35 mouse cellular contexts compared by ENCODE assay signal in the genomic region with DNA sequence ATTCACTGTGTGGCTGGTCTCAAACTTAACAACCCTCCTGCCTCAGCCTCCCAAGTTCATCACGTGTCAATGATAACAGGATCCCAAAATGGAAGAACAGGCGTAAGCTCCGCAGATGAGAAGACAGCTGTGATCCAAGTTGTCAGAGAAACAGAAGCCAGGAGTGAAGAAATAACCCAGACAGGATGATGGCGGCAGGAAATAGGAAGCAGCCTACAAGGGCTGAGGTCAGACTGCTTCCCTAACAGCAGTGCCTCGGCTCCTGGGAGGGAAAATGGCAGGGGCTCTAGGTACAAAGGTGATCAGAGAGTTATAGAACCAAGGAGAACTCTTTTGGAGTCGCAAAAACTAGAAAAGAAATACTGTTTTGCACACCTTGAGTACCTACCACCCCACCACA. TPM values are rescaled to one million over a fixed set of nuclear protein-coding genes. Genes with fewer than 3 reads are reported as not detected.
"Had no signal": no experiment of that assay in that cellular context is flagged by ENCODE, and none has a peak within 500 bp of the region (broad histone marks: within the 10 kb centered on the region; RNA-seq: fewer than 3 reads in every experiment).

No protein-coding gene starts in this region.

- DNase-seq: left cerebral cortex, postnatal 4 days; liver; liver, embryonic 13.5 days; liver, postnatal 0 days; lung, adult 18-20 months; lung, adult 2 months; lung, embryonic 14.5 days; lung, postnatal 10 days; lung, postnatal 14 days; lung, postnatal 36 days; lung, postnatal 4 days; midbrain, embryonic 14.5 days had no signal

- H3K9me3 ChIP-seq: limb, embryonic 10.5 days; limb, embryonic 13.5 days; limb, embryonic 15.5 days; liver, embryonic 12.5 days; liver, embryonic 13.5 days; liver, embryonic 15.5 days; lung, embryonic 15.5 days; megakaryocyte, embryonic 14.5 days; midbrain, embryonic 12.5 days; midbrain, embryonic 13.5 days; midbrain, embryonic 15.5 days; neural tube, embryonic 12.5 days had no signal

- H3K4me1 ChIP-seq: limb, embryonic 10.5 days; limb, embryonic 12.5 days; limb, embryonic 13.5 days; limb, embryonic 15.5 days; liver, embryonic 12.5 days; liver, embryonic 13.5 days; liver, embryonic 15.5 days; lung, embryonic 15.5 days; megakaryocyte, embryonic 14.5 days; midbrain, embryonic 12.5 days; midbrain, embryonic 13.5 days; midbrain, embryonic 15.5 days; neural tube, embryonic 12.5 days had no signal

- H3K4me3 ChIP-seq: left cerebral cortex, adult 2 months; limb, embryonic 10.5 days; limb, embryonic 12.5 days; limb, embryonic 13.5 days; limb, embryonic 15.5 days; liver, embryonic 12.5 days; liver, embryonic 13.5 days; liver, embryonic 15.5 days; lung, embryonic 15.5 days; megakaryocyte, embryonic 14.5 days; midbrain, embryonic 12.5 days; midbrain, embryonic 13.5 days; midbrain, embryonic 15.5 days; myocyte; neural tube, embryonic 12.5 days had no signal

- H3K27me3 ChIP-seq: limb, embryonic 12.5 days; limb, embryonic 13.5 days; limb, embryonic 15.5 days; liver, embryonic 12.5 days; liver, embryonic 13.5 days; liver, embryonic 15.5 days; lung, embryonic 15.5 days; megakaryocyte, embryonic 14.5 days; midbrain, embryonic 12.5 days; midbrain, embryonic 13.5 days; midbrain, embryonic 15.5 days; neural tube, embryonic 12.5 days had no signal

- H3K27ac ChIP-seq: left cerebral cortex, adult 2 months; limb, embryonic 10.5 days; limb, embryonic 12.5 days; limb, embryonic 13.5 days; limb, embryonic 15.5 days; liver, embryonic 12.5 days; liver, embryonic 13.5 days; liver, embryonic 14.5 days; liver, embryonic 15.5 days; lung, embryonic 15.5 days; macrophage; midbrain, embryonic 12.5 days; midbrain, embryonic 13.5 days; midbrain, embryonic 15.5 days; neural tube, embryonic 12.5 days had no signal

- ATAC-seq: liver, embryonic 12.5 days; liver, postnatal 0 days; lung, postnatal 0 days; midbrain, embryonic 13.5 days; midbrain, embryonic 15.5 days; midbrain, embryonic 16.5 days had no signal

- H3K36me3 ChIP-seq: limb, embryonic 10.5 days; limb, embryonic 12.5 days; limb, embryonic 13.5 days; limb, embryonic 15.5 days; liver, embryonic 12.5 days; liver, embryonic 13.5 days; liver, embryonic 15.5 days; lung, embryonic 15.5 days; midbrain, embryonic 12.5 days; midbrain, embryonic 13.5 days; midbrain, embryonic 15.5 days; neural tube, embryonic 12.5 days had no signal

RNA-seq across cellular contexts. Expression of gene Adtrp, which starts 54.6 kb away (rescaled TPM):
- total RNA-seq: left cerebral cortex, adult 2 months; left cerebral cortex, postnatal 4 days; megakaryocyte-erythroid progenitor cell, adult 5-6 weeks; midbrain, postnatal 0 days had no signal
- polyA plus RNA-seq: limb, embryonic 10.5 days; limb, embryonic 11.5 days; liver, embryonic 12.5 days; liver, embryonic 13.5 days; lung, embryonic 14.5 days; midbrain, embryonic 11.5 days; midbrain, embryonic 12.5 days; midbrain, embryonic 13.5 days; midbrain, embryonic 14.5 days; midbrain, embryonic 15.5 days; midbrain, embryonic 16.5 days; midbrain, postnatal 0 days; myocyte; neural tube, embryonic 11.5 days had no signal
